Mouse (Mus musculus): ENCODE results near the gene Map4k4. TPM values are rescaled to one million over a fixed set of nuclear protein-coding genes. Genes with fewer than 3 reads are reported as not detected.

The Map4k4 gene
- polyA plus RNA-seq, 1 experiment from 2014 or later, result 32.7 TPM

- ATAC-seq (ENCODE audit: insufficient number of reproducible peaks, low FRiP score, low TSS enrichment, low read depth), result no peak
- Histone ChIP-seq H3K4me1 (peaks cover 38% of the 10 kb centered on the region), H3K36me3 (0 out of 2 replicates have a peak, but pooled peaks cover 1% of the 10 kb centered on the region), H3K9ac (peak overlapping the region; percentile 97), H3K4me3 (peak overlapping the region; percentile 98), H3K27ac (peak overlapping the region; percentile 97), H3K9me3 (no peaks in the 10 kb centered on the region), H3K4me2 (peak overlapping the region; percentile 55), H3K27me3 (no peaks in the 10 kb centered on the region)
- under 1% methylated on average over 26 of the region's 26 CpGs for WGBS
Measured at GRCm38 (mm10) chr1:39901851-39902703, 1.4 kb downstream of the Map4k4 start.

GRCm38 (mm10) chr1:39902704-39903151 is 2.0 kb downstream of the Map4k4 start:
- H3K9ac ChIP-seq, result peak overlapping the region; percentile 97
- peak overlapping the region; percentile 98 for H3K4me3 ChIP-seq
- H3K36me3 ChIP-seq, result 0 out of 2 replicates have a peak, but pooled peaks cover 6% of the 10 kb centered on the region
- H3K4me1 ChIP-seq, result peaks cover 43% of the 10 kb centered on the region
- no peaks in the 10 kb centered on the region for H3K27me3 ChIP-seq
- WGBS, result 3% methylated on average over 3 of the region's 3 CpGs
- ATAC-seq (ENCODE audit: insufficient number of reproducible peaks, low FRiP score, low TSS enrichment, low read depth), result no peak
- H3K27ac ChIP-seq, result peak overlapping the region; percentile 97
- H3K4me2 ChIP-seq, result peak overlapping the region; percentile 55
- no peaks in the 10 kb centered on the region for H3K9me3 ChIP-seq

- H3K9ac ChIP-seq, result no peak overlapping the region
- H3K9me3 ChIP-seq, result no peaks in the 10 kb centered on the region
- H3K36me3 ChIP-seq, result 0 out of 2 replicates have a peak, but pooled peaks cover 6% of the 10 kb centered on the region
- peaks cover 55% of the 10 kb centered on the region for H3K4me1 ChIP-seq
- H3K4me2 ChIP-seq, result no peak overlapping the region
- 82% methylated on average over 3 of the region's 3 CpGs for WGBS
- no peak overlapping the region for H3K27ac ChIP-seq
- H3K27me3 ChIP-seq, result no peaks in the 10 kb centered on the region
- no peak for ATAC-seq (ENCODE audit: insufficient number of reproducible peaks, low FRiP score, low TSS enrichment, low read depth)
- no peak overlapping the region for H3K4me3 ChIP-seq
Measured at GRCm38 (mm10) chr1:39904720-39905119, 4.0 kb downstream of the Map4k4 start.

- no peaks in the 10 kb centered on the region for H3K9me3 ChIP-seq
- no peak overlapping the region for H3K9ac ChIP-seq
- H3K36me3 ChIP-seq, result peaks cover 17% of the 10 kb centered on the region; the same call in 1 of the 2 replicates
- no peak overlapping the region; the same call in 1 of the 2 replicates for H3K4me2 ChIP-seq
- peak overlapping the region; percentile 23; the same call in 1 of the 2 replicates for H3K27ac ChIP-seq
- H3K27me3 ChIP-seq, result no peaks in the 10 kb centered on the region
- ATAC-seq (ENCODE audit: insufficient number of reproducible peaks, low FRiP score, low TSS enrichment, low read depth), result no peak
- WGBS, result 44% methylated on average over 11 of the region's 11 CpGs
- H3K4me1 ChIP-seq, result peaks cover 59% of the 10 kb centered on the region
- H3K4me3 ChIP-seq, result no peak overlapping the region
Measured at GRCm38 (mm10) chr1:39906921-39907320, 6.2 kb downstream of the Map4k4 start.

GRCm38 (mm10) chr1:39908976-39909375 is 8.3 kb downstream of the Map4k4 start:
- no peak for ATAC-seq (ENCODE audit: insufficient number of reproducible peaks, low FRiP score, low TSS enrichment, low read depth)
- Histone ChIP-seq H3K27ac (no peak overlapping the region), H3K27me3 (no peaks in the 10 kb centered on the region), H3K4me2 (no peak overlapping the region), H3K36me3 (peaks cover 21% of the 10 kb centered on the region; the same call in 1 of the 2 replicates), H3K4me3 (no peak overlapping the region), H3K9me3 (no peaks in the 10 kb centered on the region), H3K9ac (no peak overlapping the region), H3K4me1 (peaks cover 52% of the 10 kb centered on the region)
- 91% methylated on average over 2 of the region's 2 CpGs for WGBS

- Histone ChIP-seq H3K9me3 (no peaks in the 10 kb centered on the region), H3K4me3 (no peak overlapping the region), H3K4me2 (no peak overlapping the region), H3K36me3 (peaks cover 32% of the 10 kb centered on the region), H3K27me3 (no peaks in the 10 kb centered on the region), H3K27ac (no peak overlapping the region), H3K9ac (no peak overlapping the region), H3K4me1 (peaks cover 34% of the 10 kb centered on the region)
- WGBS, result 41% methylated on average over 3 of the region's 3 CpGs
- 0 out of 2 replicates have a peak, but pooled peaks have one; percentile 9 for ATAC-seq (ENCODE audit: insufficient number of reproducible peaks, low FRiP score, low TSS enrichment, low read depth)
Measured at GRCm38 (mm10) chr1:39911446-39911845, 10.7 kb downstream of the Map4k4 start.

GRCm38 (mm10) chr1:39913256-39913655 is 12.5 kb downstream of the Map4k4 start:
- peaks cover 26% of the 10 kb centered on the region for H3K36me3 ChIP-seq

GRCm38 (mm10) chr1:39916144-39916543 is 15.4 kb downstream of the Map4k4 start:
- 72% methylated on average over 4 of the region's 4 CpGs for WGBS

More at GRCm38 (mm10) chr1:39913256-39913655, 12.5 kb downstream of the Map4k4 start:
- no peak overlapping the region for H3K4me2 ChIP-seq
- H3K9ac ChIP-seq, result no peak overlapping the region
- no peak overlapping the region for H3K4me3 ChIP-seq
- ATAC-seq (ENCODE audit: insufficient number of reproducible peaks, low FRiP score, low TSS enrichment, low read depth), result no peak
- no peaks in the 10 kb centered on the region for H3K9me3 ChIP-seq
- 63% methylated on average over 4 of the region's 4 CpGs for WGBS
- H3K4me1 ChIP-seq, result peaks cover 29% of the 10 kb centered on the region
- no peak overlapping the region for H3K27ac ChIP-seq
- H3K27me3 ChIP-seq, result no peaks in the 10 kb centered on the region

GRCm38 (mm10) chr1:39917855-39918516 is 17.3 kb downstream of the Map4k4 start:
- Histone ChIP-seq H3K27ac (peak overlapping the region; percentile 30; the same call in 1 of the 2 replicates), H3K4me3 (no peak overlapping the region), H3K9ac (no peak overlapping the region), H3K9me3 (no peaks in the 10 kb centered on the region), H3K36me3 (peaks cover 11% of the 10 kb centered on the region), H3K4me2 (no peak overlapping the region), H3K27me3 (no peaks in the 10 kb centered on the region), H3K4me1 (peaks cover 28% of the 10 kb centered on the region)
- ATAC-seq (ENCODE audit: insufficient number of reproducible peaks, low FRiP score, low TSS enrichment, low read depth), result no peak
- WGBS, result 72% methylated on average over 13 of the region's 13 CpGs

More at GRCm38 (mm10) chr1:39916144-39916543, 15.4 kb downstream of the Map4k4 start:
- ATAC-seq (ENCODE audit: insufficient number of reproducible peaks, low FRiP score, low TSS enrichment, low read depth), result no peak
- Histone ChIP-seq H3K4me1 (peaks cover 22% of the 10 kb centered on the region), H3K27ac (no peak overlapping the region), H3K4me3 (no peak overlapping the region), H3K4me2 (no peak overlapping the region), H3K36me3 (peaks cover 17% of the 10 kb centered on the region), H3K9me3 (no peaks in the 10 kb centered on the region), H3K9ac (no peak overlapping the region), H3K27me3 (no peaks in the 10 kb centered on the region)

- peaks cover 11% of the 10 kb centered on the region for H3K36me3 ChIP-seq
- H3K4me1 ChIP-seq, result peaks cover 34% of the 10 kb centered on the region
- 69% methylated on average over 7 of the region's 7 CpGs for WGBS
- H3K9me3 ChIP-seq, result no peaks in the 10 kb centered on the region
- no peak overlapping the region for H3K4me2 ChIP-seq
- no peak for ATAC-seq (ENCODE audit: insufficient number of reproducible peaks, low FRiP score, low TSS enrichment, low read depth)
- H3K9ac ChIP-seq, result no peak overlapping the region
- no peaks in the 10 kb centered on the region for H3K27me3 ChIP-seq
- peak overlapping the region; percentile 30; the same call in 1 of the 2 replicates for H3K27ac ChIP-seq
- H3K4me3 ChIP-seq, result no peak overlapping the region
Measured at GRCm38 (mm10) chr1:39918517-39919115, 17.9 kb downstream of the Map4k4 start.

GRCm38 (mm10) chr1:39920616-39921015 is 19.9 kb downstream of the Map4k4 start:
- Histone ChIP-seq H3K27me3 (no peaks in the 10 kb centered on the region), H3K4me2 (no peak overlapping the region), H3K9ac (no peak overlapping the region), H3K4me3 (no peak overlapping the region), H3K36me3 (peaks cover 11% of the 10 kb centered on the region), H3K4me1 (peaks cover 47% of the 10 kb centered on the region), H3K9me3 (no peaks in the 10 kb centered on the region), H3K27ac (no peak overlapping the region)
- no peak for ATAC-seq (ENCODE audit: insufficient number of reproducible peaks, low FRiP score, low TSS enrichment, low read depth)
- WGBS, result 68% methylated on average over 2 of the region's 2 CpGs

Data from limb, embryonic 15.5 days (tissue).